Mouse (Mus musculus) kidney, adult 9 months (tissue): ENCODE results near the gene Gm8947.

Experiments
- DNase-seq: peaks from one replicate; pipeline ENCODE4 v3.0.0; 2022

Gm8947 gene

DNA sequence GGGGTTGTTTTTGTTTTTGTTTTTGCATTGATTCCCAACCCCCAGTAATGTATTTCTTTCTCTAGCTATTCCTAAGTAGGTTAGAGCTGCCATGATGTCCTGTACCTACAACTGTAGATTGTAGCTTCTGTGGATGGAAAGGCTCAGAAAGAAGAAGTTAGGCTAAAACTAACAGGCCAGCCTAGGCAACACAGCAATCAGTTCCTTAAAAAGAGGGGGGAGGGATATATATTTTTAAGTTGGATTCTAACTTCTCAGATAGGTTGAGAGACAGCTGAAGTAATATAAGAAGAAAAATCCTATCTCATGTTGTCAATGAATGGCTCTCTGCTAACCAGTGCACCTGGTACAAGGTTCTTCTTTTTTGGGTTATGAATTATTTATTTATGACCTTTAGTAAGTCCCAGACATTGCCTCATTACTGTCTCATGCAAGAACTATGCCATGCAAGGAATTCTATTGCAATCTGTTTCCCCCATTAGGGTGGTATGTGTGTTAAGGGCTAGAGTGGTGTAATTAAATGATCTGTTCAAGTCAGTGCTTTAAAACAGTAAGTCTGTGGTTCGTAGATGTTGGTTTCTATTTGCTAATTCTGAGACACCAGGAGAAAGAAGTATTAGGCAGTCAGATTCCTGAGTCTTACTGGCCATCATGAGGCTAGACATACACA lies 36.3 kb downstream of the Gm8947 start:
- peak; percentile 31 for DNase-seq

DNA sequence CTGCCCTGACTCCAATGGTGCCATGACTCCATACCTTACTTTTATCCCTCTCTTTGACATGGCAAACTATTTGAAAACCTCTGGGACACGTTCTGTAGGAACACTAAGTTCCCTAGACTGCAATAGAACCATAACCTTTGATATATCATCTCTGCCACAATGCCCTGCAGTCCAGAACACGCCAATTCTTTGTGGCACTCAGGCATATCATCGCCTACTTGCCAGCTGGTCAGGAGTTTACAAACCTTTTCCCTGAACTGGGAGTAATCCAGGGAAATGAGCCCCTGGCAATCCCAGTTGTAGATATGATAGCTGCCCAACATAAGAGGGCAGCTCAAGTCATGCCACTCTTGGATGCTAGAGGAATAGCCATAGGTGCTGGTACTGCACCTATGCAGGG lies 40.2 kb downstream of the Gm8947 start:
- peak; percentile 62 for DNase-seq

DNA sequence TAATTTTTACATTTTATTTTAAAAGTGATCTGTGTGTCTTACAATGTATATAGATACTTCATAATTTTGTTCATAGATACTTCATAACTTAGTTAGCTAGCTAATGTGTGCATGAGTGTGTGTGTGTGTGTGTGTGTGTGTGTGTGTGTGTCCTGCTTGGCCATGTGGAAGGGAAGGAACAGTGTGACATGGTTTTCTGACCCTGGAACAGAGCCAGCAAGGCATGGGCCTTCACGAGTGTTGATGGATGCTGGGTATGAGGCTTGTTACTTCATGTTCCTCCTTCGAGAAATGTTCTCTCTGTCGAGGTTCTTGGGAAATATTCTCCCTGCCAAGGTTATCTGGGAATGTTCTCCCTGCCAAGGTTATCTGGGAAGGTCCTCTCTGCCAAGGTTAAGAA lies 41.6 kb downstream of the Gm8947 start:
- DNase-seq: no peak

DNA sequence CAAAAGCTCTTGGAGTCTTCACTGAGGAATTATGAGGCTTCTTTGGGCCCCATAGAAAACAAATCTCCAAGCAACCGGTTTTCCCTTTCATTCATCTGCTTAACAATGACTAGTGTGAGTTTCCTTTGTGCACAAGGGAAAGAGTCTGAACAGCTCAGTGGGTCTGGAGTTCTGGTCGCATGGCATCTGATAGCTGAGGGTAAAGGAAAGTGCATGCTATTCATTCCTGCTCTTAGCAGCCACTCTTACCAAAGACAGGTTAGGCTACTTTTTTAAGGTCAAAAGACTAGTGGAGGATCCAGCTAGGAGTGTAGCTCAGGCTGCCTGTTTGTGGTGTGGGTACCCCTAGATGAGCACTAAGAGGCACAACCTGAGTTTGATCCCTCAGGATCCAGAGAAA lies 43.4 kb downstream of the Gm8947 start:
- DNase-seq: no peak

DNA sequence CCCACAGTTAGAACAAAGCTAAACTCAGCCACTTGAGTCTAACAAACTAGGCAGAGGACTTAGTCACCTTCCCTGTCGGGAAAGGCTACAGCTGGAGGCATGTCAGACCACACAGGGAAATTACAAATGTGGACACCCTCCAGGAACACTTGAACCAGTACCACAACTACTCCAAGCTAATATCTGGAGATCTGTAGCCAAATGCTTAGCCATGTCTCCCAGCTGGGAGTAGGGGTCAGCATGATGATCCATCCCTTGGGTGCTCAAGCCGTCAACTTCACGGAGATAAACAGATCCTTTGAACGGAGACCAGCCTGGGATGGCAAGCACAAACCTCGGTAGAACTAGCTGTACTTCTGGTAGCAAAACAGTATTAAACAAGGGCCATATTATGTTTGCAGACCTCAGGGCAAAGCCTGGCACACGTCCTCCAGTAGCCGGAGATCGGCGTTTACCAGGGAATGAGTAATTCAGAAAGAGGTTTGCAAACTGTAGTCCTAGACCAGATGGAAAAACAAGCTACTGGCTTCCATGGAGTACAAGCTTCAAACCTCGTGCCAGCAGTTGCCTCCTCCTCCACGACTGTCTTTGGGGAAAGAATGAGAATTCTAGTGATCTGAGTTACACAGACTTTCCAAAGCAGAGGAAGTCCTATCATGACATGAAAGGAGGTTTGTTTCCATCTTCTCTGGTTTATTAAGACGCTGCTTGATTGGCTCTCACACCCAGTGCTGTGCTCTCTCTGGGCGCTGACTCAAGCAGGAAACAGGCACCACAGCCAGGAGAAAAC lies 44.2 kb downstream of the Gm8947 start:
- no peak for DNase-seq

DNA sequence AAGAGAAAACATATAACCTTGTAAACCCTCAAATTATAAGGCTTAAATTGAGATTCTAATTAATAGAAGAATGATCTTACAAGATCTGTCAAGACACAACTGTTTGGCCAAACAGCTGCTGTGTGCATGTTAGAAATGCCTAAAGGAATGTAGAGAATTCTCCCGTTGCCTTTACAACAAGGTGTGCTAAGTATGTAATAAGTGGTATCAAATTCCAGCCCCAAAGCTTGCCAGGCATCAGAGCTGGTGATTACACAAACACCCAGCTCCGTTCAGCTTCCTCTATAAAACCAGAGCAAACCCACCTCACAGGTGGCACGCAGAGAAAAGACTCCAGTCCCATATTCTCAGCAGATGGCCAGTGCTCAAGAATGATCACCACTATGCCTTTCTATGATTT lies 45.6 kb downstream of the Gm8947 start:
- DNase-seq: no peak

DNA sequence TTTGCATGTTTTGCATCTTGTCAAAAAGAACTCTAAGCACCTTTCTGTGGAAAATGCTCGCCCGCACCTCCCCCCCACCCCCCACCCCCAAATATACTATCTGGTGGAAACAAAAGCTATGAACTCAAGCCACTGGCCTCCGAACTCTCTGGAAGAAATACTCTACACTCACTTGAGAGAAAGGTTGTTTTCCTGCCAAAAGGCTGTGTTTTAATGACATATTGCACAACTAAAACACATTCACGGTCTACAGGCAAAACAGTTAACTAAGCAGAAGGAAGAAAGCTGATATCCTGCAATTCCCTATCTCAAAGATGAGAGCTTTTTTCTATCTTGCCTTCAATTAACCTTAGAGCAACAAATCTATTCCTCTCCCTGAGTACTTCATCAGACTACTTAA lies 51.2 kb downstream of the Gm8947 start:
- no peak for DNase-seq
